Mouse (Mus musculus): ENCODE measurements around the gene Kcng3.

Kcng3 gene

GRCm38 (mm10) chr17:83632653-83633570, 1.2 kb upstream of the Kcng3 start:
- DNase-seq (ENCODE audit: extremely low read depth, insufficient read length, low spot score) = peak; percentile 19

- peak; percentile 19 for DNase-seq (ENCODE audit: extremely low read depth, insufficient read length, low spot score)
Measured at GRCm38 (mm10) chr17:83630787-83631678, 662 bp downstream of the Kcng3 start.

GRCm38 (mm10) chr17:83613907-83614306, 17.8 kb downstream of the Kcng3 start:
- DNase-seq (ENCODE audit: extremely low read depth, insufficient read length, low spot score) = no peak

GRCm38 (mm10) chr17:83609532-83609931, 22.2 kb downstream of the Kcng3 start:
- DNase-seq (ENCODE audit: extremely low read depth, insufficient read length, low spot score) = no peak

GRCm38 (mm10) chr17:83600976-83601375, 30.7 kb downstream of the Kcng3 start:
- no peak for DNase-seq (ENCODE audit: extremely low read depth, insufficient read length, low spot score)

GRCm38 (mm10) chr17:83595966-83596365, 35.7 kb downstream of the Kcng3 start:
- DNase-seq (ENCODE audit: extremely low read depth, insufficient read length, low spot score) = no peak

- DNase-seq (ENCODE audit: extremely low read depth, insufficient read length, low spot score) = no peak
Measured at GRCm38 (mm10) chr17:83594526-83594925, 37.2 kb downstream of the Kcng3 start.

- DNase-seq (ENCODE audit: extremely low read depth, insufficient read length, low spot score) = no peak
Measured at GRCm38 (mm10) chr17:83593396-83593795, 38.3 kb downstream of the Kcng3 start.

- no peak for DNase-seq (ENCODE audit: extremely low read depth, insufficient read length, low spot score)
Measured at GRCm38 (mm10) chr17:83588663-83589341, 42.9 kb downstream of the Kcng3 start.

GRCm38 (mm10) chr17:83587731-83588130, 44.0 kb downstream of the Kcng3 start:
- DNase-seq (ENCODE audit: extremely low read depth, insufficient read length, low spot score) = no peak

GRCm38 (mm10) chr17:83582585-83582984, 49.1 kb downstream of the Kcng3 start:
- no peak for DNase-seq (ENCODE audit: extremely low read depth, insufficient read length, low spot score)

GRCm38 (mm10) chr17:83580734-83581133, 51.0 kb downstream of the Kcng3 start:
- DNase-seq (ENCODE audit: extremely low read depth, insufficient read length, low spot score) = no peak

GRCm38 (mm10) chr17:83576810-83577371, 54.8 kb downstream of the Kcng3 start:
- DNase-seq (ENCODE audit: extremely low read depth, insufficient read length, low spot score) = no peak

- DNase-seq (ENCODE audit: extremely low read depth, insufficient read length, low spot score) = peak; percentile 49
Measured at GRCm38 (mm10) chr17:83574615-83575014, 57.1 kb downstream of the Kcng3 start.

GRCm38 (mm10) chr17:83573128-83573527, 58.6 kb downstream of the Kcng3 start:
- DNase-seq (ENCODE audit: extremely low read depth, insufficient read length, low spot score) = no peak

GRCm38 (mm10) chr17:83572366-83572765, 59.3 kb downstream of the Kcng3 start:
- no peak for DNase-seq (ENCODE audit: extremely low read depth, insufficient read length, low spot score)

- no peak for DNase-seq (ENCODE audit: extremely low read depth, insufficient read length, low spot score)
Measured at GRCm38 (mm10) chr17:83567375-83567774, 64.3 kb downstream of the Kcng3 start.

GRCm38 (mm10) chr17:83565506-83565905, 66.2 kb downstream of the Kcng3 start:
- DNase-seq (ENCODE audit: extremely low read depth, insufficient read length, low spot score) = no peak

GRCm38 (mm10) chr17:83564119-83564820, 67.4 kb downstream of the Kcng3 start:
- no peak for DNase-seq (ENCODE audit: extremely low read depth, insufficient read length, low spot score)

GRCm38 (mm10) chr17:83563703-83564111, 68.0 kb downstream of the Kcng3 start:
- DNase-seq (ENCODE audit: extremely low read depth, insufficient read length, low spot score) = no peak

All from 3134 (cell line).